Mouse (Mus musculus): ENCODE measurements around the gene Aig1. TPM values are rescaled to one million over a fixed set of nuclear protein-coding genes. Genes with fewer than 3 reads are reported as not detected.

The Aig1 gene
- polyA plus RNA-seq, 1 experiment from 2014 or later, result 48.8 TPM

- H3K4me1 ChIP-seq, result no peaks in the 10 kb centered on the region
- H3K9ac ChIP-seq, result no peak overlapping the region
- H3K27me3 ChIP-seq (replicated peaks), result no peaks in the 10 kb centered on the region
- ATAC-seq (ENCODE audit: low FRiP score, low read depth), result no peak
- H3K9me3 ChIP-seq, result no peaks in the 10 kb centered on the region
- no peaks in the 10 kb centered on the region for H3K36me3 ChIP-seq
- H3K4me3 ChIP-seq, result no peak overlapping the region
- no peak overlapping the region for H3K4me2 ChIP-seq (replicated peaks)
- WGBS, result 93% methylated on average over 8 of the region's 8 CpGs
- H3K27ac ChIP-seq, result no peak overlapping the region
Observed at GRCm38 (mm10) chr10:13687182-13687810, 181.5 kb downstream of the Aig1 start.

- WGBS, result 79% methylated on average over 5 of the region's 5 CpGs
- Histone ChIP-seq H3K4me3 (no peak overlapping the region), H3K4me1 (no peaks in the 10 kb centered on the region), H3K4me2 (replicated peaks) (no peak overlapping the region), H3K9ac (no peak overlapping the region), H3K36me3 (no peaks in the 10 kb centered on the region), H3K27me3 (replicated peaks) (no peaks in the 10 kb centered on the region), H3K27ac (no peak overlapping the region), H3K9me3 (no peaks in the 10 kb centered on the region)
- ATAC-seq (ENCODE audit: low FRiP score, low read depth), result no peak
Observed at GRCm38 (mm10) chr10:13686127-13686526, 182.7 kb downstream of the Aig1 start.

GRCm38 (mm10) chr10:13685366-13685765 lies 183.4 kb downstream of the Aig1 start:
- no peaks in the 10 kb centered on the region for H3K36me3 ChIP-seq
- no peak overlapping the region for H3K27ac ChIP-seq
- H3K4me1 ChIP-seq, result no peaks in the 10 kb centered on the region
- H3K9me3 ChIP-seq, result no peaks in the 10 kb centered on the region
- ATAC-seq (ENCODE audit: low FRiP score, low read depth), result no peak
- no peak overlapping the region for H3K9ac ChIP-seq
- H3K4me3 ChIP-seq, result no peak overlapping the region
- H3K27me3 ChIP-seq (replicated peaks), result no peaks in the 10 kb centered on the region
- 86% methylated on average over 8 of the region's 8 CpGs for WGBS
- H3K4me2 ChIP-seq (replicated peaks), result no peak overlapping the region

GRCm38 (mm10) chr10:13684452-13684851 lies 184.3 kb downstream of the Aig1 start:
- Histone ChIP-seq H3K27me3 (replicated peaks) (no peaks in the 10 kb centered on the region), H3K4me1 (no peaks in the 10 kb centered on the region), H3K9ac (no peak overlapping the region), H3K27ac (no peak overlapping the region), H3K4me3 (no peak overlapping the region), H3K9me3 (no peaks in the 10 kb centered on the region), H3K36me3 (no peaks in the 10 kb centered on the region), H3K4me2 (replicated peaks) (no peak overlapping the region)
- no peak for ATAC-seq (ENCODE audit: low FRiP score, low read depth)

GRCm38 (mm10) chr10:13682565-13682964 lies 186.2 kb downstream of the Aig1 start:
- no peak overlapping the region for H3K4me2 ChIP-seq (replicated peaks)
- H3K4me1 ChIP-seq, result no peaks in the 10 kb centered on the region
- no peaks in the 10 kb centered on the region for H3K36me3 ChIP-seq
- no peak overlapping the region for H3K9ac ChIP-seq
- no peaks in the 10 kb centered on the region for H3K27me3 ChIP-seq (replicated peaks)
- H3K27ac ChIP-seq, result no peak overlapping the region
- 69% methylated on average over 3 of the region's 3 CpGs for WGBS
- ATAC-seq (ENCODE audit: low FRiP score, low read depth), result 0 out of 2 replicates have a peak, but pooled peaks have one; percentile 33
- H3K4me3 ChIP-seq, result no peak overlapping the region
- H3K9me3 ChIP-seq, result no peaks in the 10 kb centered on the region

- Histone ChIP-seq H3K27me3 (replicated peaks) (no peaks in the 10 kb centered on the region), H3K4me1 (no peaks in the 10 kb centered on the region), H3K36me3 (no peaks in the 10 kb centered on the region), H3K9me3 (no peaks in the 10 kb centered on the region), H3K4me2 (replicated peaks) (no peak overlapping the region), H3K9ac (no peak overlapping the region), H3K4me3 (no peak overlapping the region), H3K27ac (no peak overlapping the region)
- 88% methylated on average over 2 of the region's 2 CpGs for WGBS
- ATAC-seq (ENCODE audit: low FRiP score, low read depth), result no peak
Observed at GRCm38 (mm10) chr10:13677440-13677839, 191.3 kb downstream of the Aig1 start.

GRCm38 (mm10) chr10:13675033-13675379 lies 193.8 kb downstream of the Aig1 start:
- Histone ChIP-seq H3K4me2 (replicated peaks) (no peak overlapping the region), H3K27ac (no peak overlapping the region), H3K36me3 (no peaks in the 10 kb centered on the region), H3K4me3 (no peak overlapping the region), H3K4me1 (no peaks in the 10 kb centered on the region), H3K9me3 (no peaks in the 10 kb centered on the region), H3K27me3 (replicated peaks) (no peaks in the 10 kb centered on the region), H3K9ac (no peak overlapping the region)
- WGBS, result 76% methylated on average over 3 of the region's 3 CpGs
- ATAC-seq (ENCODE audit: low FRiP score, low read depth), result no peak

GRCm38 (mm10) chr10:13674304-13675032 lies 194.3 kb downstream of the Aig1 start:
- H3K27me3 ChIP-seq (replicated peaks), result no peaks in the 10 kb centered on the region
- no peak overlapping the region for H3K27ac ChIP-seq
- H3K4me3 ChIP-seq, result no peak overlapping the region
- no peak overlapping the region for H3K9ac ChIP-seq
- ATAC-seq (ENCODE audit: low FRiP score, low read depth), result no peak
- no peak overlapping the region for H3K4me2 ChIP-seq (replicated peaks)
- WGBS, result 78% methylated on average over 7 of the region's 7 CpGs
- no peaks in the 10 kb centered on the region for H3K9me3 ChIP-seq
- H3K4me1 ChIP-seq, result no peaks in the 10 kb centered on the region
- H3K36me3 ChIP-seq, result no peaks in the 10 kb centered on the region

- H3K4me1 ChIP-seq, result no peaks in the 10 kb centered on the region
- no peak overlapping the region for H3K9ac ChIP-seq
Observed at GRCm38 (mm10) chr10:13667166-13667696, 201.5 kb downstream of the Aig1 start.

GRCm38 (mm10) chr10:13663476-13663875 lies 205.3 kb downstream of the Aig1 start:
- no peaks in the 10 kb centered on the region for H3K27me3 ChIP-seq (replicated peaks)
- H3K4me2 ChIP-seq (replicated peaks), result no peak overlapping the region
- no peak overlapping the region for H3K9ac ChIP-seq
- H3K4me3 ChIP-seq, result no peak overlapping the region
- H3K9me3 ChIP-seq, result no peaks in the 10 kb centered on the region
- H3K36me3 ChIP-seq, result no peaks in the 10 kb centered on the region
- H3K4me1 ChIP-seq, result no peaks in the 10 kb centered on the region
- ATAC-seq (ENCODE audit: low FRiP score, low read depth), result no peak
- no peak overlapping the region for H3K27ac ChIP-seq

More at GRCm38 (mm10) chr10:13667166-13667696, 201.5 kb downstream of the Aig1 start:
- Histone ChIP-seq H3K36me3 (no peaks in the 10 kb centered on the region), H3K9me3 (no peaks in the 10 kb centered on the region), H3K27ac (no peak overlapping the region), H3K4me2 (replicated peaks) (no peak overlapping the region), H3K4me3 (no peak overlapping the region), H3K27me3 (replicated peaks) (no peaks in the 10 kb centered on the region)
- 77% methylated on average over 10 of the region's 10 CpGs for WGBS
- ATAC-seq (ENCODE audit: low FRiP score, low read depth), result no peak

GRCm38 (mm10) chr10:13659778-13660177 lies 209.0 kb downstream of the Aig1 start:
- 26% methylated on average over 2 of the region's 2 CpGs for WGBS
- H3K9me3 ChIP-seq, result no peaks in the 10 kb centered on the region
- no peak for ATAC-seq (ENCODE audit: low FRiP score, low read depth)

GRCm38 (mm10) chr10:13653739-13654462 lies 214.9 kb downstream of the Aig1 start:
- Histone ChIP-seq H3K4me2 (replicated peaks) (no peak overlapping the region), H3K27ac (no peak overlapping the region), H3K4me3 (no peak overlapping the region), H3K27me3 (replicated peaks) (no peaks in the 10 kb centered on the region), H3K9ac (no peak overlapping the region), H3K9me3 (no peaks in the 10 kb centered on the region), H3K4me1 (peaks cover 5% of the 10 kb centered on the region; the same call in 1 of the 2 replicates), H3K36me3 (no peaks in the 10 kb centered on the region)
- WGBS, result 88% methylated on average over 10 of the region's 10 CpGs
- ATAC-seq (ENCODE audit: low FRiP score, low read depth), result no peak

More at GRCm38 (mm10) chr10:13659778-13660177, 209.0 kb downstream of the Aig1 start:
- Histone ChIP-seq H3K27ac (no peak overlapping the region), H3K27me3 (replicated peaks) (no peaks in the 10 kb centered on the region), H3K4me1 (no peaks in the 10 kb centered on the region), H3K9ac (no peak overlapping the region), H3K36me3 (no peaks in the 10 kb centered on the region), H3K4me3 (no peak overlapping the region), H3K4me2 (replicated peaks) (no peak overlapping the region)
